In the genomic region with DNA sequence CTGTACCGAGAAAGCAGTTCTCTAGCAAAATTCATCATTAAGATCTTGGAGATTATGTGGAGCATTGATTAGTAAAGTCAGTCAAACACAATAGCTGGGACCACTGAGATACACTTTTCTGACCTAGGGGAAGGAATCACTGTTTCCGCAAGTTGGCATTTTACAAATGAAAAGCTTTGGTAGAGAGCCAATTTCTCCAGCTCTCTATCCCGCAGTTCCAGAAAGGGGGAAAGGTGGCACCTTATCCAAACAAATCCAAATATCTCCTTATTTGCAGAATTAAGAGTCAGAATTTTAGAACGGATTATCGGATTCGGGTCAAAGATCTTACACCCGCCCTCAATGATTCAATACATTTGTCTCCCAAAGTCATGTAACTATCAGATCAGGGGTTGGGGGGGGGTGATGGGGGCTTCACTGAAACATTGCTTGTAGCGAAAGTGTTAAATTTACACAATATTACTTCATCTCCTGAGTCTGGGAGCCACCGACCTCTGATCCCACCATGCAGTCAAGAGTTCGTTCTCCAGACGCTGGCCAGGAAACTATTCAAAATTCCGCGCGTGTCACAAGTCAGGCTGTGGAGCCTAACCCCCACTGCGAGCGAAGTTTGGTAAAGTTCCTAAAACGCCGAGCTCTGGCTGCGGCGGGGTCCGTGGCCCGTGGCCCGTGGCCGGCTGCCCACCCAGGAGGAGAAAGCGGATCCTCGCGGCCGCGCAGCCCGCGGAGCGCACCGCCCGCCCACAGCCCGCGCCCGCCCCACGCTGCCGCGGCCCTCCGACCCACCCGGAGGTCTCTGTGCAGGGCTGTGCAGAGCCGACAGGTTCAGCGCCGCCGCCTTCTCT, we compare ENCODE assay signal across 8 mouse cellular contexts. TPM values are rescaled to one million over a fixed set of nuclear protein-coding genes. Genes with fewer than 3 reads are reported as not detected.
DNase-seq lines count a peak whose midpoint lies in the region; ATAC-seq and TF ChIP-seq lines count a peak whose summit lies in the region.

No protein-coding gene starts in this region.

- H3K27ac ChIP-seq in kidney, embryonic 16.5 days (ENCODE audit: low read length), result peak overlapping the region; percentile 93
- H3K27ac ChIP-seq in cortical plate, adult 2 months (ENCODE audit: insufficient read depth, low read length), result no peak overlapping the region
- H3K27ac ChIP-seq in hindbrain, postnatal 0 days, result 0 out of 2 replicates have a peak overlapping the region, but pooled peaks have one; percentile 11
- no peak overlapping the region for H3K27ac ChIP-seq in midbrain, embryonic 13.5 days

- no peak for TF ChIP-seq CTCF in cortical plate, adult 2 months (IDR thresholded peaks at IDR 0.05; ENCODE audit: extremely low read depth, insufficient read depth, low read length)
- no peak for TF ChIP-seq CTCF in hindbrain, postnatal 0 days (IDR thresholded peaks at IDR 0.05; ENCODE audit: low read depth)

- no peak for TF ChIP-seq POLR2A in cortical plate, adult 2 months (IDR thresholded peaks at IDR 0.05; ENCODE audit: extremely low read depth, insufficient read depth, low read length)

- peak overlapping the region; percentile 86 for H3K9ac ChIP-seq in kidney, embryonic 16.5 days (replicated peaks; ENCODE audit: low read length)
- H3K9ac ChIP-seq in hindbrain, postnatal 0 days (replicated peaks; ENCODE audit: low read length), result peak overlapping the region; percentile 58
- H3K9ac ChIP-seq in midbrain, embryonic 13.5 days (replicated peaks), result peak overlapping the region; percentile 73

- DNase-seq in kidney, adult 18-20 months, result no peak
- peak; percentile 44 for DNase-seq in hindbrain, postnatal 0 days (ENCODE audit: low spot score)
- DNase-seq in thymus, postnatal 25 days, result no peak
- DNase-seq in spleen, postnatal 36 days (ENCODE audit: low spot score in 2 of 2), result no peak
- DNase-seq in yolk sac, embryonic 10.5 days (ENCODE audit: low spot score), result no peak

- no peaks in the 10 kb centered on the region for H3K9me3 ChIP-seq in kidney, embryonic 16.5 days (ENCODE audit: low read length)
- H3K9me3 ChIP-seq in hindbrain, postnatal 0 days (ENCODE audit: low read length), result no peaks in the 10 kb centered on the region
- H3K9me3 ChIP-seq in midbrain, embryonic 13.5 days, result no peaks in the 10 kb centered on the region

- peak overlapping the region; percentile 78 for H3K4me3 ChIP-seq in kidney, embryonic 16.5 days (ENCODE audit: low read length)
- H3K4me3 ChIP-seq in cortical plate, adult 2 months (ENCODE audit: insufficient read depth, low read length), result peak overlapping the region; percentile 44
- H3K4me3 ChIP-seq in hindbrain, postnatal 0 days (ENCODE audit: low read length), result peak overlapping the region; percentile 78
- peak overlapping the region; percentile 74 for H3K4me3 ChIP-seq in midbrain, embryonic 13.5 days (replicated peaks)

- H3K4me1 ChIP-seq in kidney, embryonic 16.5 days (ENCODE audit: insufficient read depth, low read length), result peaks cover 31% of the 10 kb centered on the region
- peaks cover 2% of the 10 kb centered on the region; the same call in 1 of the 2 replicates for H3K4me1 ChIP-seq in cortical plate, adult 2 months (ENCODE audit: control insufficient read depth, insufficient read depth, low read length)
- no peaks in the 10 kb centered on the region for H3K4me1 ChIP-seq in hindbrain, postnatal 0 days (ENCODE audit: insufficient read depth, low read length)
- peaks cover 20% of the 10 kb centered on the region for H3K4me1 ChIP-seq in midbrain, embryonic 13.5 days (replicated peaks)

- H3K27me3 ChIP-seq in kidney, embryonic 16.5 days (ENCODE audit: insufficient read depth, low read length), result no peaks in the 10 kb centered on the region
- no peaks in the 10 kb centered on the region for H3K27me3 ChIP-seq in hindbrain, postnatal 0 days (ENCODE audit: insufficient read depth, low read length)
- peaks cover 29% of the 10 kb centered on the region for H3K27me3 ChIP-seq in midbrain, embryonic 13.5 days

- H3K4me2 ChIP-seq in kidney, embryonic 16.5 days (replicated peaks; ENCODE audit: low read depth, low read length), result peak overlapping the region; percentile 85
- H3K4me2 ChIP-seq in hindbrain, postnatal 0 days (ENCODE audit: low read depth, low read length), result peak overlapping the region; percentile 98
- H3K4me2 ChIP-seq in midbrain, embryonic 13.5 days (replicated peaks), result peak overlapping the region; percentile 96

- 5% methylated on average over 46 of the region's 46 CpGs for WGBS in kidney, embryonic 16.5 days
- WGBS in hindbrain, postnatal 0 days, result 5% methylated on average over 42 of the region's 46 CpGs
- 4% methylated on average over 41 of the region's 46 CpGs for WGBS in midbrain, embryonic 13.5 days

- no peaks in the 10 kb centered on the region for H3K36me3 ChIP-seq in kidney, embryonic 16.5 days (ENCODE audit: insufficient read depth, low read length)
- H3K36me3 ChIP-seq in hindbrain, postnatal 0 days (ENCODE audit: insufficient read depth, low read length), result no peaks in the 10 kb centered on the region
- H3K36me3 ChIP-seq in midbrain, embryonic 13.5 days, result no peaks in the 10 kb centered on the region

- peak; percentile 8; the same call in 1 of the 2 replicates for ATAC-seq in kidney, embryonic 16.5 days (ENCODE audit: low FRiP score, low TSS enrichment)
- ATAC-seq in hindbrain, postnatal 0 days, result no peak; the same call in 1 of the 2 replicates
- no peak; the same call in 1 of the 2 replicates for ATAC-seq in midbrain, embryonic 13.5 days

RNA-seq across cellular contexts. Expression of a gene that starts 0.6 kb away (rescaled TPM):
- 24.2 and 26.1 TPM in 2 replicates for polyA plus RNA-seq in kidney, embryonic 16.5 days (2015; fragmentation: Nextera tagmentation; extraction: Ambion mirVana)
- 2.0 and 2.3 TPM in 2 replicates for polyA plus RNA-seq in cortical plate, adult 2 months (2012; rRNA removed)
- 1.3 and 1.8 TPM in 2 replicates for total RNA-seq in hindbrain, postnatal 0 days (2014; rRNA removed)
- polyA plus RNA-seq in hindbrain, postnatal 0 days (2015; fragmentation: Nextera tagmentation; extraction: Ambion mirVana), result 0.59 and 1.2 TPM in 2 replicates
- polyA plus RNA-seq in midbrain, embryonic 13.5 days (2015; fragmentation: Nextera tagmentation; extraction: Ambion mirVana), result 1.7 and 1.9 TPM in 2 replicates

RNA-seq across cellular contexts. Expression of a gene that starts 25.9 kb away (rescaled TPM):
- polyA plus RNA-seq in kidney, embryonic 16.5 days (2015; fragmentation: Nextera tagmentation; extraction: Ambion mirVana), result 0.19 TPM in 1 of 2 replicates, not detected in the other
- not detected in 2 replicates for polyA plus RNA-seq in cortical plate, adult 2 months (2012; rRNA removed)
- total RNA-seq in hindbrain, postnatal 0 days (2014; rRNA removed), result not detected in 2 replicates
- polyA plus RNA-seq in hindbrain, postnatal 0 days (2015; fragmentation: Nextera tagmentation; extraction: Ambion mirVana), result not detected in 2 replicates
- 0.17 TPM in 1 of 2 replicates, not detected in the other for polyA plus RNA-seq in midbrain, embryonic 13.5 days (2015; fragmentation: Nextera tagmentation; extraction: Ambion mirVana)

RNA-seq across cellular contexts. Expression of a gene that starts 30.1 kb away (rescaled TPM):
- polyA plus RNA-seq in kidney, embryonic 16.5 days (2015; fragmentation: Nextera tagmentation; extraction: Ambion mirVana), result 31.4 and 36.8 TPM in 2 replicates
- polyA plus RNA-seq in cortical plate, adult 2 months (2012; rRNA removed), result 14.0 and 16.5 TPM in 2 replicates
- 27.0 and 46.5 TPM in 2 replicates for total RNA-seq in hindbrain, postnatal 0 days (2014; rRNA removed)
- polyA plus RNA-seq in hindbrain, postnatal 0 days (2015; fragmentation: Nextera tagmentation; extraction: Ambion mirVana), result 64.2 and 69.6 TPM in 2 replicates
- 74.4 and 75.8 TPM in 2 replicates for polyA plus RNA-seq in midbrain, embryonic 13.5 days (2015; fragmentation: Nextera tagmentation; extraction: Ambion mirVana)

Comparison
In these comparisons a context has a peak if more than half of its experiments do, and no peak if none do; other contexts are left out.
1. H3K27ac ChIP-seq: peak in kidney, embryonic 16.5 days (single experiment) and hindbrain, postnatal 0 days (single experiment); none in cortical plate, adult 2 months (single experiment) and midbrain, embryonic 13.5 days (single experiment).
2. Peak in every context shown above with its lines, with median percentiles within 50 percentile points of each other: H3K4me2 ChIP-seq, H3K4me3 ChIP-seq and H3K9ac ChIP-seq.